Mouse (Mus musculus) heart, adult 9 months (tissue): ENCODE data around the gene Snrpd2.

Experiments used
- DNase-seq, 2 experiments: peaks; one replicate each; pipeline ENCODE4 v3.0.0; 2022; ENCODE audit warnings: low spot score in 2 of 2

Snrpd2 gene

GRCm38 (mm10) chr7:19149626-19150025 is at the start of gene Snrpd2:
Gene Snrpd2 (plus strand): TSS chr7:19149722.
- peak; percentile 93 to 96 for DNase-seq

DNA sequence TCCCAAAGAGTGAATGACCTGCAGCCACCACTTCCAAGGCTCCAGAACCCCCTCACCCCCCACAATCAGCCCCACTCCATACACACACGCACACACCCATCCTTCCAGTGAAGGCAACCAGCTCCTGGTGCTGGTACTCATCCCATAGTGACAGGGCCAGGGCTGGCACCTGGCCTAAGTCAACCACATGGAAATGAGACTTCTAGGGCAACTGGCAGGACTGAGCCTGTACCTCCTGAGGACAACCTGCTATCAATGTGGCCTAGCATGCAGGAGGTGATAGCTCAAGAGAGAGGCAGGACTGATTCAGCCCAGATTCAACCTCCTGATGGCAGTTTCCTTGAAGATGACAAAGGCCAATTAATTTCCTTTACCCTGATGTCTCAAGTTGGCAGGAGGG is 49.2 kb upstream of the Snrpd2 start:
- DNase-seq = no peak

- DNase-seq = no peak
These were observed 45.8 kb upstream of the Snrpd2 start for GRCm38 (mm10) chr7:19103741-19104140.

DNA sequence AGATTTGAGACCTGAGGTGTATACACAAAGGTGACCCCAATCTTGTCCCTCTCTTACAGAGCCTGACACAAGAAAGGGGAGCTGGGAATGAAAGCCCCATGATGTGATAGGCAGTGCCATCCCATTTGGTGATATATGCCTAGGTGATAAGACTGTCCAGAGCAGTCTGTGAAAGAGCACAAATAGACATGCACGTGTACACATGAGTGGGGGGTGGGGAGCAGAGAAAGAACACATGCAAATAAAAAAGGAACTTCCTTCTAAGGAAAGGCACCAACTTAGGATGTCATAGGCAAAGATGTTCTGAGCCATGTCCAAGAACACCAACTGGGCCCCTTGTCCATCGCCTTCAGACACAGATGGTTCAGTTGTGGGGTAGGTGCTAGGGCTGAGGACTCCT is 45.0 kb upstream of the Snrpd2 start:
- no peak for DNase-seq

DNA sequence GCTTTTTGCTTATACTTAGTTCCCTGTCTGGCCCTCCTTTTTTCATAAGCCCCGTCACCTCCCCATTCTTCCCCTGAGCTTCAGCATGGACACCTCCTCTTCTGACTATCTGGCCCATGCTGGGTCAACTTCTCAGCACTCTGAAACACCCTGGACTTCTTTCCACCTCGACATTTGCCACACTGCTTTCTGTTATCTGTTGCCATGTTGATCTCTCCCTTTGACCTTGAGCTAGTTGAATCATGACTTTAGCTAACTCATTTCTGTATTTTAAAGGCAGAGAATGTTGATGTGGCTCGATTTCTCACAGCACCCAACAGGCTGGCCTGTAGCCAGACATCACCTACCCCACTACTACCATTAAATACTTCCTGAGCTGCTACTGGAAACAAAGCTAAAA is 42.1 kb upstream of the Snrpd2 start:
- no peak for DNase-seq

GRCm38 (mm10) chr7:19109565-19109964 is 40.0 kb upstream of the Snrpd2 start:
- DNase-seq = no peak

DNA sequence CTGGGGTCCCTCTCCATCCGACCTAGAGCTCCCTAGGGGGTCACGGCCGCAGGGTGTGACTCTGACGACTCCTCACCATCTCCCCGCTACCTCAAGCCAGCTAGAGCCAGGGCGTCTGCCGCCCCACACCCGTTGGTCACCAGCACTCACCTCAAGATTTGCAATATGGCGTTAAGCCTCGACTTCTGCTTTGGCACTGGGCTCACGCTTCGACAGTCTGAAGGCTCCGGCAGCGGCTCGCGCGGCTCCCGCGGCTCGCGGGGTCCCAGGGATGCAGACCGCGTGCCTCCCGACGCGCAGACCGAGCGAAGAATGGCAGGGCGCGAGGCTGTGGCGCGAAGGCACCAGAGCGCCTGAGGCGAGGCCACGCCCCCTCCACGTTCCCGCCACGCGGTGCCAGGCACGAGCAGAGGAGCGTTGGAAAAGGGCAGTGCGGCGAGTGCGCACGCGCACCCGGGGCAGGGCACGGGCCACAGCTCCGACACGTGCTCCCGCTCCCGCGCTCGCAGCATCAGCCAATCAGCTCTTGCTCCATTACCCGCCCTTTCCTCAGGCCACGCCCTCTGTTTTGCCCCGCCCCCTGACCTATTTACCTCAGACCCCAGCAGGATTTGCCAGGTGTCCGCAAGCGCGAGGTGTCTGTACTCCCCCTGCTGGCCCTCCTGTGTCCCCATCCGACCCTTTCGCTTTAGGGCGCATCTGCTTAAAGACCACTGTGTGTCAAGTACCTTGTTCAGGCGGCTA is 31.3 kb upstream of the Snrpd2 start, which contains the start of gene Gm4969:
TSS of gene Gm4969 (minus strand) at position 341 of the 744 bp plus-strand sequence.
- DNase-seq = peak; percentile 26 to 45

DNA sequence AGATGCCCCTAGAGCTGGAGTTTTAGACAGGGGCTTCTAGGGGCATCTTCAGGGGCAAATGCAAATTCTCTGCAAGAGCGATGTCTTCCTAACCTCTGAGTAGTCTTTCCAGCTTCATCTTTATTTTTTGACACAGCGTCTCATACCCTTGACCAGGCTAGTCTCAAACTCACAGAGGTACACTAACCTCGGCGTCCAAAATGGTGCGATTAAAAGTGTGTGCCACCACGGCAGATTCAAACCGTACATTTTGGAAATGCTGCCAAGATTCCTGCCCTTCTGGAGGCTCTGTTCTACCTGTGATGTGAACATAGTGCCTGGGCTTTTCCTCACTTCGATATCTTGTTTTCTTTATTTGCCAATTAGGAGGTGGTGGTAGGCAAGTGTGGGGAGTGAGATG is 30.4 kb upstream of the Snrpd2 start:
- DNase-seq = no peak

GRCm38 (mm10) chr7:19119631-19120429 is 29.7 kb upstream of the Snrpd2 start, which contains the start of gene Fbxo46:
Gene Fbxo46 (plus strand): TSS chr7:19119859.
- DNase-seq = peak; percentile 97

DNA sequence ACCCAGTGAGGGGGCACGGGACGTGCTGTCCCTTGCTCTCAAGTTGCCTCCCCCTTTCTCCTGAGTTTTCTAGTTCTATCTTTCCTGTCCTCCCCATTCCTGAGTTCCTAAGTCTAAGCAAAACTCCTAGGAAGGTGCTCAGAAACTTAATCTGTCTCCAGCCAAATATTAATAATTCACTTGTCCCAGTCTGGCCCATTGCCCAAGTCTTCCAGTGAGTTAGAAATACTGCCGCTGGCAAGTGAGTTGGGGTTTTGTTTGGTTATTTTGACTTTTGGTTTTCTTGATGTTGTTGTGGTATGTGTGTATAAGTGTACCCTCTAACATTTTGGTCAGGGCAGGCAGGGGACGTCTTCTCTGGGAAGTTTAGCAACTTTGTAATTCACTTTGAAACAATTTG is 27.8 kb upstream of the Snrpd2 start:
- DNase-seq = no peak

DNA sequence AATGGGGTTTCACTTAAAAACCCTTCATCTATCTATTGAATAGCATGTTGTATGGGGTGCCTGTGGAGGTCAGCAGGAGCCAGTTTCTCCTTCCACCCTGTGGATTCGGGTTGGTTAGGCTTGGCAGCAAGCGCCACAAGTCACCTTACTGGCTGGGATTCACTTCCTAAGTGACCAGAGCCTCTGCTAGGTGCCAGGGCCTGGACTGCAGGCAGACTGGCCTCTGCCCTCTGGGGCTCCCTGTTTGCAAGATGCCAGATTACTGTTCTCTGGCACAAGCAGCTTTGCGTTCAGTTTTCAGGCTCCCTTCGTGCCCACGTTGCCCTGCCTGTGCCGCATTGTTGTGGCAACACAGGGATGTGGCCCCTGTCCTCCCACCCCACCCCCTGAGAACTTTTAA is 24.8 kb upstream of the Snrpd2 start:
- no peak for DNase-seq

DNA sequence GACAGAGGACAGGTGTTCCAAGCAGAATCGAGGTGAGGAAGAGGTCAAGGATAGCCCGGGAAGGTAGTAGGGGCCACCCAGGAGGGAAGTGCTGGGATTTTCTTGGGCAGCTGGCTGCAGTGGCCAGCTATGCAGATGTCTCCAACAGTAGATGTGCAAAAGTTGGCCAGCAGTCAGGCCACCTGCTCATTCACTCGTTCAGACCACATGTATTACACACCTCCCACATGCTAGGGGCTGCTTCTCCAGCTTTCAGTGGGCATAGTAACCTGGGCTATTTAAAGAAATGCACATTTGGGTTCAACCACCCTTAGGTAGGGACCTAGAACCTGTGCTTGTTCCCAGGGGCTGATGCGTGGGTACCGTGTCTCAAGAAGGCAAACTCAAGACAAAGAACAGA is 21.8 kb upstream of the Snrpd2 start:
- no peak for DNase-seq

- no peak for DNase-seq
These were observed 20.1 kb upstream of the Snrpd2 start for GRCm38 (mm10) chr7:19129396-19129795.

GRCm38 (mm10) chr7:19130657-19131056 is 18.9 kb upstream of the Snrpd2 start:
- DNase-seq = no peak

DNA sequence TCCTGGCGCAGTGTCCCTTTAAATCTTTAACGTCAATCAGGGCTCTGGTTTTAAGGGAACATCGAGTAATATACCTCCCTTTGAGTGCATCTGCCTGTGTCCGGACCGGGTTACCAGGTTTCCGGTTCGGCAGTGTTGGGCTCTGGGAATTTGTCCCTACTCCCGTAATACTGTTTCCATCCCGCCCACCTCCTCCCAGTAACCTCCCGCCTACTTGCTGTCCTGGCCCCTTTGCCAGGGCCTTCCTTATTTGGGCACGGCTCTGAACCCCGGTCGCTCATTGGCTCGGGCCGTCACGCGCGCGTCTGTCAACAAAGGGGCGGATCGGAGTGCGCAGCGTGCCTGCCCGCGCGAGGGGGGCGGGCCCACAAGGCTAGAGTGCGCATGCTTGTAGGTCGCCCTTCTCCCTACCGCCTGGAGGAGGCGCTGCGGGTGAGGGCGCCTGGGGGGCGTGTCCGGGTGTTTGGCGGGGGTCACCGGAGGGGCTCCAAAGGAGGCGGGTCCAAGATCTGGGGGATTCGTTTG is 18.1 kb upstream of the Snrpd2 start:
- peak; percentile 99 for DNase-seq

DNA sequence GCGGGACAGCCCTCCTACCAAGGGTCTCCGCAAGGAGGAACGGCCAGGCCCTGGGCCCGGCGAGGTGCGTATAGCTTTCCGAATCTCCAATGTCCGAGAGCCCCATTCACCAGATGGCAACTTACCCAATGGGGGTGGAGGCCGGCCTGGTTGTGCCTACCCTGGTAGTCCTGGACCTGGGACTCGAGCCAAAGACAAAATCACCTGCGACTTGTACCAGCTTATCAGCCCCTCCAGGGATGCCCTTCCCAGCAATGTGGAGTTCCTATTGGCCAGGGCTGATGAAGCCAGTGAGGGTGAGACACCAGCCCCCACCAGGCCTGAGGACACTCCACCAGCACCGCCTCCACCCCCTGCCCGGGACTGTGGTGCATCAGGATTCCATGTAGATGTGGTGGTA is 13.4 kb upstream of the Snrpd2 start:
- no peak for DNase-seq

GRCm38 (mm10) chr7:19136673-19137334 is 12.7 kb upstream of the Snrpd2 start:
- DNase-seq = no peak

- DNase-seq = no peak
These were observed 12.1 kb upstream of the Snrpd2 start for GRCm38 (mm10) chr7:19137380-19137779.

- DNase-seq = no peak
These were observed 2.7 kb upstream of the Snrpd2 start for GRCm38 (mm10) chr7:19146793-19147192.

- no peak for DNase-seq
These were observed 2.0 kb upstream of the Snrpd2 start for GRCm38 (mm10) chr7:19147497-19148045.

DNA sequence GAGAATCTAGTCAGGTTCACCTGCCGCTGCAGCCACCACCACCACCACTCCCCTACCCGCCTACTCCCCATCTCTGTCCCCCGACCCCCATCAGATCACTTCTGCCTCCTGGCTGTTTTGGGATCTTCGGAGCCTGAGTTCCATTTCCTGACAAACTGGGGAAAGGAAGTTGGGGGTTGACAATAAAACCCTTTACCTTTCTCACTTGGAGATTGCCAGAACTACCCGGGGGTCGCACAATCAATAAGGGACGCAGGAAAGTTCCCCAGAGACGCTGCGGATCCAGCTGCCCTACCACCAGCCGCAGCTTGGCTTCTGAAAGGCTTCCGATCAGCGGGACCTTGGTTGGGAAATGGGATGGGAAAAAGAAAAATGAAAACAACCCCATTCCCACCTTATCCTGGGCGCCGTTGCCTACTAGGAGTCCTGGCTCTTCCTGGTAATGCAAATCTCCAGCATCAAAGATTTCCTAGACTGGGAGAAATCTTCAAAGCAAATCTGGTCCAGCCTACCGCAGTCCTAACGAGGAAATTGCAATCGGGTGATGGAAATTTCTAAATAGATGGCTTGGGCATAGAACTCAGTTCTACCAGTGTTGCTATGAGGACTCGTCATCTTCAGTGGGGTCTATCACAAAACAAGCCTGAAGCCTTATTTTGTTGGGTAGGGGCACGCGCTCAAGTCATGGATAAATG is 1.2 kb upstream of the Snrpd2 start:
- no peak for DNase-seq
